Mouse (Mus musculus) cortical plate, adult 2 months (tissue): ENCODE results near the gene Lrrc75a.

Experiments
- CTCF ChIP-seq: fragments of 200-500 bp; IDR thresholded peaks from 2 replicates; pipeline ENCODE4 v1.5.1; 2011; ENCODE audit warnings: mild to moderate bottlenecking, control low read depth, low read length; ENCODE audit not compliant: insufficient read depth; ENCODE audit errors: extremely low read depth
- POLR2A ChIP-seq: fragments of 200-500 bp; IDR thresholded peaks from 2 replicates; pipeline ENCODE4 v1.6.1; 2011; ENCODE audit warnings: mild to moderate bottlenecking, low read length, control low read depth; ENCODE audit not compliant: insufficient read depth; ENCODE audit errors: extremely low read depth

- TF ChIP-seq POLR2A (no peak), CTCF (no peak)
Observed at GRCm38 (mm10) chr11:62637806-62638205, 10.5 kb downstream of the Lrrc75a start.
